Mouse (Mus musculus) kidney, postnatal 10 days (tissue): ENCODE results near the gene Ckap2.

ENCODE experiments used
- DNase-seq: peaks from one replicate; pipeline ENCODE4 v3.0.0; 2021; ENCODE audit warnings: mixed read lengths

The Ckap2 gene

DNA sequence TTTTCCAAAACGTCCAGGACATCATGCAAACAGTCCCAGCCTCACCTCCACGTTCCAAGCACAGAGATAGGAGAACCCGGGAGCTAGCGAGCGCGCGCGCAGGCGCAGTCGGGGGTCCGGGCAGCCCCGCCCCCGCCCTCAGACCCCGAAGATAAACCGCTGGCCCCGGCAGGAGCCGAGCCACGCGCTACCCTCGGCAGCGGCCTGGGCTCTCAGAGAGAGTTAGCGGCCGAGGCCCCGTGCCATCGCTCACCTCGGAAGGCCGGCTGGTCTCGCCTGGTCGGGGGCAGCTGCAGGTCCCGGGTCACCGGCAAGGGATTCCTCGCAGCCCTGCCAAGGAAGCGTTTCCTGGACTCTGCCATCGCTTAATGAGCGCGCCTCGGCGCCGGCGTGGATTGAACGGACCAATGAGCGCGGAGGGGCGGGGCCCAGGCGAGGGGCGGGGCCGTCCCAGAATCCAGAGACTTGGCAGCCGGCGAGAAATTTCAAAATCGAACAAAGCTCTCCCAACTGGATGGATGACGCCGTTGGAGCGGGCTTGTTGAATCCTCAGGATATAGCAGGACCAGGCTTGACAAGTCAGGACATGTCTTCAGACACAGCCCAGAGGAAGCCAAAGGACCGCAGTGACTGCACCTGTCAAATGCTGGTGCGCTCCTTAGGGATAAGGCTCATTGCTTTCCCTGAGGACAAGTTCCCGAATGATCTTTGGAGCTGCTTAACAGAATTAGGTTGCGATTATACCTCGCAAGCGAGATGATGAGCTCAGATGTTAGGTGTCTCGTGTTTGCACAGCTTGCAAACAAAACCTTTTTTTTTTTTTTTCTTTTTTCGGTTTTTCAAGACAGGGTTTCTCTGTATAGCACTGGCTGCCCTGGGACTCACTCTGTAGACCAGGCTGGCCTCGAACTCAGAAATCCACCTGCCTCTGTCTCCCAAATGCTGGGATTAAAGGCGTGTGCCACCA, at the start of gene Ckap2:
TSS of gene Ckap2 (minus strand) at position 389 of the 967 bp plus-strand sequence.
- peak; percentile 97 for DNase-seq

DNA sequence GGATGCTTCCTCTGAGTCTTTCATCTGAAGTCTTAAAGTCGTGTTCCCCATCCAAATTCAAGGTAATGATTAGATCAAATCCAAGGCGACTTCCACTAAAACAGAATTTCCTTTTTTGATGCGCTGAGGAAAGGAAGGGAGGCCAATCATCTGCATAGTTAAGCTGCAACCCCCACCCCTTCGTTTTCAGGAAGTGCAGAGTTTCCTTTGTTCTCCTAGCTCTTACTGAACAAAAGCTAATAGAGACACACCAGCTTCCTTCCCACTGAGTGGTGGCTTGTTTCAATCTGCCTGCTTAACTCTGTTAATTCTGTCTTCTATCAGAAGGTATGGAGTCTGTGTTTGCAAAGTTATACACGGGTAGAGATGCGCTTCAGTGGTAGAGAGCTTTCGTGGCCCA, 43.0 kb upstream of the Ckap2 start:
- DNase-seq: peak; percentile 38

DNA sequence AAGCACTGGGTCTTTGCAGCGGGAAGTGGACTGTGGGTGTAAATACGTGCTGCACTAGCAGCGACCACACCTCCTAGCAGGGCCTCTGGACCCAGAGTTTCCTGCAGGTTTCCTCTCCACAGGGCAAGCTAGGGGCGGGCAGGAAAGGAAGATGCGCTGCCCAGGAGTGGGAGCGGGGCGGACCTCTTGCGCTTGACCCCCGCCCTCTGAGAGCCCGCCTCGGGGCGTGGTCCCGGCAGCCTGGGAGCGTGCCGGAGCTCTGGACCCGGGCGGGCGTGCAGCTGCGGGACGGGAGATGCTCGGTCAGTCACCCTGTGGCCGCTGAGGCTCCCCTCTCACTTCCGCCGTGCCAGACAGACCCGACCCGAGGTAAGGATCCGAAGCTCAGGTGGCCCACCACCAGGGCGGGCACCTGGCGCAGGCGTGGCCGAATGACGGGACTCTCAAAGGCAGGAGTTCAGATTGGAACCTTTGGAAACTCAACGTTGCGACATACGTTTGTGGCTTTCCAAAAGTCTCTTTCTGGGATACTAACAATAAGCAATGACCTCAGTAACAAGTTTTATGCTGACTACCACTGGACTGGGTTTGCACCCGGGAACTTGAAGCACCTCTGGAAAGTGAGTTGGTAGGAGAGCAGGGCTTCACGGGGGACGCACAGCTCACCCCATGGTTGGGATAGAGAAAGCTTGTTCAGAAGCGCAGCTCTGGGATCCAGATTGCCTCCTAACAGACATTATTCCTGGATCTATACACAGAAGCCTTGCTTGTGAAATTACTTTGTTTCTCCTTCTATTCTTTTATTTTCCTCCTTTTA, 41.6 kb upstream of the Ckap2 start, which contains the start of gene Thsd1:
TSS of gene Thsd1 (plus strand) at position 253 of the 817 bp plus-strand sequence.
- peak; percentile 87 for DNase-seq

DNA sequence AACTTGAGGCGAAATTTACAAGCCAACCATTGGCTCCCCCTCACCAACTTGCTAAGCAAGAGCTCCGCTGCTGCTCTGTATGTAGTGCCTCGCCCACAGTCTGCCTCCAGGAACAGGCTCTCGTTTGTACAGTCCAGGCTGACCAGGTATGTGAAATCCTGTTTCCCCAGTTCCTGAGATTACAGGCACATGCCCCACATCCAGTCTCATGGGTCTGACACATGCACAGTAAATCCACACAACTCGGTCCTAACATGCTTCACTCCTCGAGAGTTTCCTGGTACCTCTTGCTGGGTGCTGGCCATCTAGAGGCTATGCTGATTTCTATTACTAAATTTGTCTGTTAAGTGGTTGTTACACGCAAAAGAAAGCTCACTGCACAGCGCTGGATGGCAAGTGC, 40.7 kb upstream of the Ckap2 start:
- no peak for DNase-seq

DNA sequence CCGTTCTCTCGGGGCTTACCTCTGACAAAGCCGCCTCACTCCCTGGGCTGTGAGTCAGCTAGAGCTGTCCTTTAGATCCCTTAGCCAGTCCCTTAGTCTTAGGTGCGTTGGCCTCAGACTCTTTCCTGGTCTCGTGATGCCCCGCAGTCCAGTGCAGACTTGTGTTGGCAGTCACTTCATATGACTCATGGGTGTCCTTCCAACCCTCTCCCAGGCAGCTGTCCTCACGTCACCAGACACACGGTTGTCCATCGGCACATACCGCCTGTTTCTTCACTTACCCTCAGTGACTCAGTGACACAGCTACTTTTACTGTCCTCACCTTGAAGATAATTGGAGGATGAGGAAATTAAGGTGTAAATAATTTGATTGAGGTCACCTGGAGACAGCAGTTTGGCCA, 29.2 kb upstream of the Ckap2 start:
- no peak for DNase-seq

DNA sequence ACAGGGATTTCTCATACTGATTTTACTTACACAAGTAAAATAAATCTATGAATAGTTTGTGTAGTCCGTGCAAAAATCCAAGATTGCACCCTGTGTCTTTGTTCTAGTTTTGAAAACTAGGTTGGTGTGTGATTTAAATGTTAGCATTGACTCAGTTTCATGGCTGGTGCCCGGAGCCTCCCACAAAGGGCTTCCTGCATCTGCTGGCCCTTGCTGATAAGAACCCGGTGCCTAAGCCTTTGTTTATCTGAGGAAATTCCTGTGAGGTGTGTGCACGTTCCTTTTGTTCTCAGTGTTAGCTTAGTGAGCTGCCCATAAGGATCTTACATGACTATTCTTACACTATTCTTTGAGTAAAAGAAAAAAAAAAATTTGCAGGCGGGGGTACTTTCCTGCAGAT, 23.4 kb upstream of the Ckap2 start:
- peak; percentile 42 for DNase-seq

DNA sequence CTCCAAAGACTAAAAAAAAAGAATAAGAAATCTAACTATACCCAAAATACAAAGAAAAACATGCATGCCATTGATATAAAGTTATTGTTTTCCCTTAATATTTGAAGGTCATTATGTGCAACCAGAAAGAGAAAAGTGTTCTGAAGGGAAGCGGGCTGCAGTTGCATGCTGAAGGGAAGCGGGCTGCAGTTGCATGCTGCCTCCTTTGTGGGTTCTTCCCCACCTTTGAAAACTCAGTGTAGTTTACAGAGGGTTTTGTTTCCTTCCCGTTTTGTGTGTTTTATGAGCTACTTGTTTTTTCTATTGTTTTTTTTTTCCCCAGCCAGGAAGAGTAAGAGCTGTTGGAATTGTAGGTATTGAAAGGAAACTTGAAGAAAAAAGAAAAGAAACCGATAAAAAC, 21.9 kb upstream of the Ckap2 start:
- DNase-seq: no peak

DNA sequence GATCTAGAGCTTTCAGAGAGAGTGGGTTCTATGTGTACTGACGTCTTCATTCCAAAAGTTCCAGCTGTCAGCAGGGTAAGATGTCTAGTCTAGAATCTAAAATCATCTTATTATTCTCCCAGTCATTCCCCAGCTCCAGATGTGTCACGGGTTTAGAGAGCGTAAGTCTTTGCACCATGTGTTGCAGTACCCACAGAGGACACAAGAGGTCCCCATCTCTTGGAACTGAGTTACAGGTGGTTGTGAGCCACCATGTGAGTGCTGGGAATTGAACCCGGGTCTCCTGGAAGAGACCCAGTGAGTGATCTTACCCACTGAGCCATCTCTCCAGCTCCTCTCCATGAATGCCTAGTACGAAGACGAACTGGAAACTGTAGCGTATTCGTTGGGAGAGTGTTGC, 13.9 kb upstream of the Ckap2 start:
- no peak for DNase-seq

DNA sequence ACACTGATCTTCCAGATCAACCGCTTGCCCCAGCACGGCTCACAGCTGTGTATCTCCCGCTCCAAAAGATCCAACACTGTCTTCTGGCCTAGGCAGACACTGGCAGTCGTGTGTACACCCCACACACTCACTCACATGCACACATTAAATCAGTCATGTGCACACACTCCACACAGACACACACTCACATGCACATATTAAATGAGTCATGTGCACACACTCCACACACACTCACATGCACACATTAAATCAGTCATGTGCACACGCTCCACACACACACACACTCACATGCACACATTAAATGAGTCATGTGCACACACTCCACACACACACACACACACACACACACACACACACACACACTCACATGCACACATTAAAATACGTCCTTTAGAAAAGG, 12.3 kb upstream of the Ckap2 start:
- no peak for DNase-seq

DNA sequence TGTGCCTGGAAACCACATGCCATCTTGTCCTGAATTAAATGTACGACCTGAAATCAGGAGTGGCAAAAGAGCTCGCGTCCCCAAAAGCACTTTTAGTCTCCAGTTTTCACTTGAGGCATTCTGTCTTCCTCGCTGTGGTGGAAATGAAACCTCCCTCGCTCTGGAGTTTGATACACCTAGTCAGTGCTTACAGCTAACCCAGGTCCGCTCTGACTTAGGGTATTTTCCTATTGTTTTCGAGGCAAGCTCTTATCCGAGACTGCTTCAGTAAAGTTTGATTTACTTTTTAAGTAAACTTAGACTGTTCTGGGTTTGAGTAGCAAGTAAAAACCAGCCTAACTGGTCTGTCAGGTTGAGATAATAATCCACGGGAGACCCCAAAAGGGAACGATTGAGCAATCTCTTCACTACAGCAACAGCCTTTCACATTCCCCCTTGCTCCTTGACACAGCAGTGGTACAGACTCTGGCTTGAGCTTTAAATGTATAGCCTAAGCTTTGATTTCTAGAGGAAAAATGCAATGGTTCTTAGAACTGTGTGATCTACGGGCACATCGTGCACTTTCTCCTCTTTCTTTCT, 7.9 kb upstream of the Ckap2 start:
- DNase-seq: no peak

DNA sequence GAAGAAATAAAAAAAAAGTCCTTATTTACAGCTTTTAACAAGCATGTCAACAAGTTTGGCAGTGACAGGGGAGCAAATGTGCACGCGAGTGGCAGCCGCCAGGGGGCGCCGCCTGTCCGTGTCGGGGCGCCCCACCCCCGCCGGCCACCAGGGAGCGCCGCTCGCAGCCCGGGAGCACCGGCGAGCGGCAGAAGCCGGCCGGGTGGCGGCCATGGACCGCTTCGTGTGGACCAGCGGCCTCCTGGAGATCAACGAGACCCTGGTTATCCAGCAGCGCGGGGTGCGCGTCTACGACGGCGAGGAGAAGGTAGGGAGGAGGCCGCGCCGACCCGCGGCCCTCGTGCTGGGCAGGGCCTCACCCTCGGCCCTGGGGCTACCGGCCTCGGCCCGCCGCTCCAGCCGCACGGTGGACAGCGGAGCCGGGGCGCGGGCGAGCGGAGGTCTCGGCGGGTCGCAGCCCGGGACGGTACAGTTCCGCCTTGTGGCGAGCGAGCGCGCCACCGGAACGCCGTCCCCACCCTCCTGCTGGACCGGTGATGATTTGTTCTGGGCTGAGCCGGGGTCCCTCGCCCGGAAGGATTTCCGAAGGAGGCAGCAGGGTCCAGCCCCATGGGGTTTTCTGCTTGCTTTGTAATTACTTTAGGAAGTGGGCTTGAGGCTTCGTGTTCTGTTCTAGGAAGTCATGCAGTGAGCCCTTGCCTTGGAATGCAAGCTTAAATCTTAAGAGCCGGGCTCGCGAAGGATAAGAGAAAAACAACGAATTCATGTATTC, 7.2 kb upstream of the Ckap2 start, which contains the start of gene Vps36:
TSS of gene Vps36 (plus strand) at position 150 of the 772 bp plus-strand sequence.
- peak; percentile 94 for DNase-seq

DNA sequence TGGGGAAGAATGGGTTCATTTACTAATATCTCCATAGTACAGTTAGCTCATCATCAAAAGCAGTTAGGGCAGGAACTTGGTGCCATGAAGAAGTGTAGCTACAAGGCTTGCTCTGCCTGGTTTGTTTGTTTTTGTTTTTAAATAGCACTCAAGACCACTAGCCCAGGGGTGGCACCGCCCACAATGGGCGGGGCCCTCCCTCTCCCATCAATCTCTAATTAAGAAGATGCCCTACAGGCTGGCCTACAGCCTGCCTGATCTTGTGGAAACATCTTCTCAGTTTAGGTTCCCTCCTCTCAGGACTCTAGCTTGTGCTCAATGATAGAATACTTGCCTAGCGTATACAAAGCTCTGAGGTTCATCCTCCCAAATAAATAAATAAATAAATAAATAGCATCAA, 735 bp downstream of the Ckap2 start:
- DNase-seq: peak; percentile 24

DNA sequence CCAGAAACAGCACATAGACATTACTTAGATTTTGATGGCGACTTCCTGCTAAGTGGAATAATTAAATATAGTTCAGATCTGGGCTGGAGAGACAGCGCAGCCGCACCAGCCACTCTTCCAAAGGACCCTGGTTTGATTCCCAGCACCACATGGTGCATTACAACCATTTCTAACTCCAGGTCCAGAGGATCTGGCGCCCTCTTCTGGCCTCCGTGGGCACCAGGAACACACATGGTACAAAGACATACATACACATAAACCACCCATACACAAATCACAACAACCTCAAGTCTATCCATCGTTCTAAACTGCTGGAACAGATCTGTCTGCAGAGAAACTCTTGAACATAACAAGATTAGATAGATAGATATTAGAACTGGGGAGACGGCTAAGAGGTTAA, 9.7 kb downstream of the Ckap2 start:
- no peak for DNase-seq

DNA sequence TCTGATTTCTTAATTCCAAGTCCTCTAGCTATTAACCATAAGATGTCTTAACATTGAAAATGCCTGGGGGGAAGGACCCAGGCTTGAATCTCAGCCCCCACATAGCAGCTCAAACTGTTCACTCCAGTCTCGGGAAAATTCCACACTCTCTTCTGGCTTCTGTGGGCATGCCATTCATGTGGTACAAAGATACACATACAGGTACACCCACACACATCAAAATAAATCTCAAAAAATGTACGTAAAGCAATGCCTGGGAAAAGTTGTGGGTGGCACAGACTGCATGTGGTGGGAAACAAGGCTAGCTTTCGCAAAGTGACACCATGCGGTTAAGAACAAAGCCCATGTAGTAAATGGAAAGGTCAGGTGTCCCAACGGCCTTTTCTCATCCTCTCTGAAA, 16.5 kb downstream of the Ckap2 start:
- DNase-seq: no peak

DNA sequence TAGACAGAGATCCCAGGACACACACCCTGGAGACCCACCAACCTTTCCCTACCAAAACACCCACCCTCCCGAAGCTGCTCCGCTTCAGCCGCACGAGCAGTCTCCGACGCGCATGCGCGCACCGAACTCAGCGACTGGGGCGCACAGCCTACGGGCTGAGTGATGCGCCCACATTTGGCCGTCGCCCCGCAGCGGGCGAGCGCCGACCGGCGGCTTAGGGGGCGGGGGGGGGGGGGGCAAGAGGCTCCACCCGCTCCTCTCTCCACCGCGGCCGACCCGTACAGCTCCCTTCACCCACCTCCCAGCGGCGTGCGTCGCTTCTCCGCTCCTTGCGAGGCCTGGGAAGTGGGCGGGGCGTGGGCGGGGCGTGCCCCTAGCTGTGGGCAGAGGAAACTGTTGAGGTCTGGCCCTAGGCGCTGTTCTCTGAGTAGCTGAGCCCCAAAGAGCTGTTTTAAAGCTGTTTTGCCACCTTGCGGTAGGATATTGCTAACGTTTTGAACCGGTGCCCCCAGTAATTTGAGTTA, 19.5 kb downstream of the Ckap2 start, which contains the start of gene Nek3:
TSS of gene Nek3 (minus strand) at position 356 of the 524 bp plus-strand sequence.
- DNase-seq: peak; percentile 92

DNA sequence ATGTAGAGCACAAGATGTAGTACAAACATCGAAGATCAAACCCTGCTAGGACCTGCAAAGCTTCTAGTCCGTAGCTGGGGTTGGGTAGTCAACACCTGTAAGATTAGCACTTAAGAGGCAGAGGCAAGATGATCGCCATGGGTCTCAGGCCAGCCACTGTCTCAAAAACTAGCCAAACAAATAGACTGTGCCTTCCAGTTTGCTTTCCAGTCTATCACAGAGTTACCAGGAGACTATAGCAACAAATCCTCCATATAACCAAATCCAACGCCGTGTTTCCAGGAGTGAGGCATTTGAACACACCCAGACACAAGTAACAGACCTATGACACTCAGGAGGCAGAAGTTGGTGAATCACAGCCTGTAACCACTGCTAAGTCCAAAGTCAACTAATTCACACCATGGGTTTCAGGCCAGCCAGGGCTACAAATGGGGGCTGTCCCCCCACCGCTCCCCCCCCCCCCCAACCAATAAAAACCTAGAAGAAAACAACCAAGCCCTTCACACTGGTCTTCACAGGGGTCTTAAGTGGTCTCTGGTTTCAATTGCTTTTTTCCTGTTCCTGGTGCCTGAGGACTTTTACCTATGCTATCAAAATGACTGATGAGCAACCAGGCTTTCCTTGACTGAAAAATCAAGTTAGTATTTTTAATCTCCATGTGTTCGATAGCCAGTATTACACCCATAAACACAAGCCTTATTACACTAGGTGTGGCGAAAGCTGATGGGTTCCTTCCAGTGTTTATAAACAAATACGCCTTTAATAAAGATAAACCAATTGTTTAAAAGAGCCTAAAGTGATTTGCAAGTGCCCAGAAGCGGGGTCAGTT, 20.2 kb downstream of the Ckap2 start:
- no peak for DNase-seq

DNA sequence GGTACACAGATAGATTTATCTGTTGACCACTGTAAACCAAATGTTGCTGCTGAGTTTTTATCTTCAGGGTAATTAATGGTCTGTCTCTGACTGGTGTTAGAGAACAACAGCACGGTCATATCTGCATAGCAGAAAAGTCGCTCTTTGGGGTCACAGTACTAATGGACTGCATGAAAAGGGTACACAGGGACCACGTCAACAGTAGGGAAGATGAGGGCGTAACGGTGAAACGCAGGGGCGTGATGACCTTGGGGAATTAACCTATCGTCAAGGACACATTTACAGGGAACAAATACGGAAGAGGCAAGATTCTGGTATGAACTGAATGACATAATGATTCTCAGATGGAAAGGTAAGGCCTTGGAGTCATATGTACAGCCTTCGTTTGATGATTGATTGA, 21.2 kb downstream of the Ckap2 start:
- no peak for DNase-seq

DNA sequence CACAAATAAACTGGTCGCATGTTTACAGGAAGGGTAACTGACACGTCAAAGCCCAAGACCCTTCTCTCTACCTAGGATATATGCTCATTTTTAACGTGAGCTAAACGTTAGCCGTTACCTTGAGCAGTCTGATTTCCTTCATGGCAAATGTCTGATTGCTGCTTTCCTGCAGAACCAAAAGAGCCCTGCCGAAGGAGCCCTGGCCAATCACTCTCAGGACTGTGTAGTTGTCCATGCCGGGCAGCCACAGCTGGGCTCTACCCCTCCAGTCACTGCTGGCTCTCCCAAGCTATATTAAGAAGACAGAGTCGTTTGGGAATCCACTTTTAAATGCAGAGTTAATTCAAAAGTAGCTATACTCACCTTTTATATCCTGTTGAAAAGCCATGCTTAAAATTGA, 23.4 kb downstream of the Ckap2 start:
- no peak for DNase-seq

DNA sequence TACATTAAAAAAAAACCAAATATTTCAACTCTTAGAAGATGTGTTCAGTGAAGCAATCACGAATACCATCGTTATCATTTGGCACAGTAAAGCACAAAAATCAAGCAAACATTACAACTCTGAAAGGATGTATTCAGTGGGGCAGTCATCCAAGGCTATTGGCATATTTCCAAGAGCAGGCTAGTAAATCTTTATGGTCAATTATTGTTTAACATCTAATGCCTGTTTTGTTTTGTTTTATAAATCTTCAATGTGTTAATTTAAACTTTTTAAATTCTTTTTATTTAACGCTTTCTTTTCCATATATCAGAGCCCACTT, 35.3 kb downstream of the Ckap2 start:
- peak; percentile 49 for DNase-seq

DNA sequence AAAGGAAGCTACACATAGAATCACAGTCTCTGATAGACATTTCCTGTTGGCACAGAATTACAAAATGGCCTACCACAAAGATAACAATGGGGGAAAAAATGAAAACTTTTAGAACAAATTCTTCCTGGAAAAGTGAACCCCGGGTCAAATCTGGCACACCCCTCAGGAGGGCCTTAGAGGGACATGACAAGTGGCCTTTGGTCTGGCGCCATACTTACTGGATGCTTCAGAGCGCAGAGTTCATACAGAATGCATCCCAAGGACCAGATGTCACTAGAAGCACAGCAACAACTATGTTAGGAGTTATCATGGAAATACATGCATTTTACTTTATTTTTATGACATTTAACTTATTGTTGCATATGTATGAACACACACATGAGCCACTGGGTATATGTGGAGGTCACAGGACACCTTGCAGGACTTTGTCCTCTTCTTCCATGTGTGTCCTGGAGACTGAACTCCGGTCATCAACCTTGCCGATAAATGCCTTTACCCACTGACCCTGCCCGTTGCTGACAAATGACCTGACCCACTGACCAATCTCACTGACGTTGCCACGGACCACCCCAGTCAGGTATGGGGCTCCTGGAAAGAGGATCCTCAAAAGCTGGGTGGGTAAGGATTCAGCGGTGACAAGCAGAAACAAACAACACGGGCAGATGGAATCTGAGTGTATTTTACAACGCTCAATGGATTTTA, 35.8 kb downstream of the Ckap2 start:
- DNase-seq: no peak

DNA sequence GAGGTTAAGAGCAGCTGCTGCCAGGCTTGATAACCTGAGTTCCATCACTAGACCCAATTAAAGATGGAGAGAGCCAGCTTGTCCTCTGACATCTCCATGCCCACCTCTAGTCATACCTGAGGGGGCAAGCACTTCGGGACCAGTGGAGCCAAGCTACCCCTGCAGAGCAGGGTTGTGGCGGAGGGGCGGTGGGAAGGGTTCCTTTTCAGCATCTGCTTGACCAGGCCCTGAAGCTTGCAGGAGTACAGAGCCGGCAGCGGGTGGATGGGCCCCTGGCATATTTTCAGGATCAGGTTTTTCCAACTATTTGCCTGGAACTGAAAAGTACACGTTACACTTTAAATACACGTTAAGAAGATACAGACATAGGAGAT, 37.3 kb downstream of the Ckap2 start:
- DNase-seq: no peak
